Mouse (Mus musculus): ENCODE measurements around the gene Afm. TPM values are rescaled to one million over a fixed set of nuclear protein-coding genes. Genes with fewer than 3 reads are reported as not detected.

The Afm gene
- total RNA-seq, 4 experiments from 2014 or later: 0.12 to 0.35 TPM; not detected in 2

DNA sequence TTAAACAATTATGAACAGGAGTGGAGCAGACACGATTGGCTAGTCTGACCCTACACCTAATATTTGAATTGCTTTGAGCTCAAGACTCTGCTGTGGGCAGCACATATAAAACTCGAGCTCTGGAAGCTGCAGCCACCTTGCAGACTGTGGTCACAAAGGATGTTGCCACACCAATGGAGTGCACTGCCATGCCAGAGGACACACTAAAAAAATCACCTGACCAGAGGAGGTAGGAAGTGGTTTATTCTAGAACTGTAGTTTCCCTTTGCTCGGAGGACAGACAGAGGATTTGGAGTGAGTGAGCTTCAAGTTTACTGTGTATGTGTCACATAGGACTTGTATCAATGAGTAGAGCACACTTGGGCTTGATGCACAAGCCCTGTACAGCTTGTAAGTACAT lies 37.3 kb downstream of the Afm start:
- DNase-seq: no peak

DNA sequence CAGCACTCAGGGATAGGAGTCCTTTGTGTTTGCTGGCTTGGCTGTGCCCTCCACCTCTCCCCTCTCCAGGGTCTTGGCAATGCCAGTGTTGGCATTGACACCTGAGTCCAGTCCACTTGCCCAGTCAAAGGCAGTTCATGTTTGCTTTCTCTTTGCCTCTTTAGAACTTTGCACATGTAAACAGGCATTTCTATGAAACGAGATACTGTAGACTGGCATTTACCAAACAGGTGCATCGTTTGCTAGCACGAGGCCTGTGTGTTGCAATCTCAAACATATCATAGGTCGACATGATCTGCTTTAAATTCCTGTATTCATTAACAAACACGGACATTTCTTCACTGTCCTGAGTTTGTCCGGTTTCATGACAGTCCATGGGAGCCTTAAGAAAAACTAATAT lies 42.0 kb downstream of the Afm start, which contains the start of gene 5830473C10Rik:
TSS of gene 5830473C10Rik (plus strand) at position 365 of the 400 bp plus-strand sequence.
- no peak for DNase-seq

DNA sequence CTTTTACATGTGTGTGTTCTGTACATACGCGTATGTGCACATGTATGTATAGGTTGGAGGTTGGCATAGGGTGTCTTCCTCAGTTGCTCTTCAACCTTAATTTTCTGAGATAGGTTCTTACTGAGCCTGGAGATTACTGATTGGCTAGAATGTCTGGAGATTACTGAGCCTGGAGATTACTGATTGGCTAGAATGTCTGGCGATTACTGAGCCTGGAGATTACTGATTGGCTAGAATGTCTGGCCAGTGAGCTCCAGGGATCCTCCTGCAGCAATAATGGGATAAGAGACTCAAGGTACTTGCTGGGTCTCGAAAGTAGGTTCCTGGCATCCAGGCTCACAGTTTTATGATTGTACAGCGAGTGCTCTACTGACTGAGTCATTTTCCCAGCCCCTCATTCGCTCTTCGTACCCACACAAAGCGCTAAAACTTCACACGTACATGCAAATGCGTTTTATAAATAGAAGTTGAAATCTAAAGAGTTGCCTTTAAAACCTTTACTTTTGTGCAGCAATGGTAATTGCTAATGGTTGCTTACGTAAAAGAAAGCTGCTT lies 43.1 kb downstream of the Afm start:
- DNase-seq: no peak

DNA sequence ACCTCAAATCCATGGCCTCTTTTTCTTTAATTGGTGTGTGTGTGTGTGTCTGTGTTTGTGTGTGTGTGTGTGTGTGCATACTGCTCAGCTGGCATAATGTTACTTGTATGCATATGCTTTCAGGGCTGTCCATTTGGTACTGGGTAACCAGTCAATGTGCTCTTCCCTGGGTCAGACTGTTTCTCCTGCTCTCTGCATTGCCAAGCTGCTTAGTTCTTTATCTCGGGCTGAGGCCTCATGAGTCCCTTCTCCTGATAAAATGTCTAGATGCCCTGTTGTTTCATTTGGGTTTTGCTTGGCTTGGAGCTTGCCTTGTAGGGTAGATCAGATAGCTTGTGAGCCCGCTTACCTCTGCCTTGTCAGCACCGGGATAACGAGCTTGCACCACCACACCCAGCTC lies 44.1 kb downstream of the Afm start:
- DNase-seq: no peak

DNA sequence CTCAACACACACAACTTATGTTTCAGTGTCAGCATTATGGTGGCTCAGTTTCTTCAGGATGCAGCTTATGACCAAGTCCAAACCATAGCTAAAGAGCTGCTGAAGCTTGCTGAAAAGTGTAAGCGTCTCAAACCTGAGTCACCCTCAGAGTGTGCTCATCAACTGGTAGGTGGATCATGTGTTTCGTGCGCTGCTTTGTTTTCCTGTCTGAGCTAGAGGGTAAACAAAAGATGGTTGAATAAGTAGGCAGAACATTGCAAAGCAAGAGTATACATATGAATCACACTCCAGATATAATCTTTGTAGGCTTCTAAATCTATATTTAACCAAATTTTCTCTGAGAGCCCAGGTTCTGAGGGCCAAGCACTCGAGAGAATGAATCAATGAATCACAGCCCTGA lies 45.4 kb downstream of the Afm start:
- no peak for DNase-seq

DNA sequence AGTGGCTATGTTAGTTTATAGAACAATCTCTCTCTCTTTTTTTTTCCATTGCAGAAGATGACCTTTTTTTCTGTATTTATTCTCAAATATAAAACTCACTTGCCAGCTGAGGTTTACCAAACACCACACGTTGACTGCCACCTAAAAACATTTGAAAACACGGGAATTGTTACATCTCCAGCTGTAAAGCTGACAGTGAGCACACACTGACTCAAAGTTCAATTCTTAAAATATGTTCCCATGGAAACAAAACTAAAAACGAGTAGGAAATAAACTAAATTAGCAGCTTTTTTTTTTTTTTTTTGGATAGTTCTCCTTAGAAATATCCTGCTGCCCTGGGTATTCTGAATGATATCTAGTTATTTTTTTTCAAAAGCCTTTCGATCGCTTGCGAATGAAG lies 46.5 kb downstream of the Afm start:
- DNase-seq: no peak

DNA sequence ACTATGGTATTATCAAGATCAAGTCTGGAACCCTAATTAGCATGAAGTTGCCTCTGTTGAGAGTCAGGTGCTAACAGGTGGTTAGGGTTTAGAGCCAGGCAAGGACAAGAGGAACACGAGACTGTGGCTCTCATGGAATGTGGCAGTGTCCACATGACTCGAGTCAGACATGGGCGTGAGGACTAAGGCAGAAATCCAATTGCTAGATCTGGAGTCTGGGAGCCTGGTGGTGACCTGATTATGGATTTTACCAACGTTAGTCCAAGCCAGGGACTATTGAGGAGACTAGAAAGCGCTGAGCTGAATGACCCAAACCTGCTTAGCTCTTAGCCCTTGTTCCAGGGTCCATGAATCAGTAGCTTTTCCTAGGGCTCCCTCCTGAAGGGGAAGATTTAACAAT lies 49.1 kb downstream of the Afm start:
- DNase-seq: no peak

DNA sequence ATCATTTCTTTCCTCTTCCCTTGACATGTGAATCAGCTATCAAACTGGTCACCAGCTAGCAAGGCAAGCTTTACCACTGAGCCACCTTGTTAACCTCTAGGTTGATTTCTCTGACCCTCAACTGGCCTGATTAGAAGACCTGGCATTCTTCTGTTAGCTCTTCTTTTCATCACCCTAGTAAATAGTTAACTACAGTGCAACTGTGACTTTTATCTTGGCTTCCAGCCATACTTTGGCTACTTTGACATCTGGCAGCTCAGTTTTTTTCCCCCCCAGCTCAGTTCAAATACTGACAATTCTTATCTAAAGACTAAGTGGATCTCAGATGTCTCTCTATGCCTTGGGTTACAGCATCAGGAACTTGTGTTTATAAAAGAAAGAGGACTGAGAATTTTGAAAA lies 49.6 kb downstream of the Afm start:
- DNase-seq: no peak

DNA sequence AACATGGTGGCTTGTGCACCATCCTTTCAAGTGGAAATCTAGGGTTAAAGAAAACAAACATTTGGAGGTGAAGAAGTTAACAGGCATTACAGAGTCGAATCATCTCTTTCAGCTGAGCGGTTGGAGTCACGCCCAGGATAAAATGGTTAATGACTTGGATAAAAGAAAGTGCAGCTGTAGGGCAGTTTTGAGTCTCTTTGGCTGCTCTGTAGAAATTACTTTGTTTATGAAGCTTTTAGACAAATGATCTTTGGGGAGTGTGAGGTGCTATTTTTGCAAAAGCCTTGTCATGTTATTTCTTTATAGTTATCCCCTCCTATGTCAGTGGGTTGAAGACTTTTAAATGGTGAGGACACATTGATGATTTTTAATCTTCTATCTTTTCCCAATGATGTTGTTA lies 52.5 kb downstream of the Afm start:
- no peak for DNase-seq

DNA sequence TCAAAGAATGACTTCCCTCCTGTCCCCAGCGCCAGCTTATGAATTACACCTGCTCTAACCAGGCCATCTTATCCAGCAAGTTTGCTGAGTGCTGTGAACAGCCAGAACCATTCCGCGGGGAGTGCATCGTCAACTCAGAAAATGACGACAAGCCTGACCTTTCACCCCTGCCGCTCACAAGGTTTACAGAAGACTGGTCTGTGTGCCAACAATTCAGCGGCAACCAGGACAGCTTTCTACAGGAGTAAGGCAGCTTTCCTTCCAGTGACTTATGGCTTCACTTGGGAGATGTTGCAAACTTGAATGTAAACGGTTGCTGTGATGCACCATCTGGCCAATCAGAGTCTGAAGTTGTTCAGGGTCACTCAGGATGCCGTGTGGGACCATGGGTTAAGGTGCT lies 59.0 kb downstream of the Afm start:
- no peak for DNase-seq

DNA sequence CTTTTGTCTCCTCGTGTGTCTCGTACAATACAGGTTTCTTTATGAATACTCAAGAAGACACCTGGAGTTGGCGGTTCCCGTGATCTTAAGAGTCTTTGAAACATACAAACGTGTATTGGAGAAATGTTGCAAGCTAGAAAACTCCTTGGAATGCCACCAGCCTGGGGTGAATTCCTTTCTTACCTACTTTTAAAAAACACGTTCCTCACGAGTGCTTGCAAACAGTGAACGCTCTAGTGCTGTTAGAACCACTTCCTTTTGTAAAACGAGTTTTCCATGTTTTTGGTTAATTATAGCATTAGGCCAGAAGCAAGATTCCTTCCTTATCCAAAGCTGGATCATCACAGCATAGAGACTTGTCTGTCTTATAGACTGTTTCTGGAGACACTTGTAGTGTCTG lies 60.8 kb downstream of the Afm start:
- DNase-seq: no peak

DNA sequence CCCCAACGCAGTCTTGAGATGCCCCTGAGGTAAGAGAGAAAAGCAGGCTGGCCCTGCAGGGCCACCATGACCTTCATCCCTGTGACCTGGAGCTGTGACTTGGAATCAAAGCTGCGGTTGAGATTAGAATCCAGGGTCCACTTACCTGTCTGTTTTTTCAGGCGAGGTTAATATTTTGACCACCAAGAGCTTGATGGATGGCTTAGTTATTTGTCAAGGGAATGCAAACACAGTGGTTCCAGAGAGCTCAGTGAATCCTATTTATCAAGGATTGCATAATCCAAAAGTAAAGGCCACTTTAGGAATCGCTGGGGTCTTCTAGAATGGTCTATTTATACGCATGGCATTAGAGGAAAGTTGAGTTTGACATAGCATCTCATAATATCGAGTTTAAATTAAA lies 63.4 kb downstream of the Afm start:
- no peak for DNase-seq

DNA sequence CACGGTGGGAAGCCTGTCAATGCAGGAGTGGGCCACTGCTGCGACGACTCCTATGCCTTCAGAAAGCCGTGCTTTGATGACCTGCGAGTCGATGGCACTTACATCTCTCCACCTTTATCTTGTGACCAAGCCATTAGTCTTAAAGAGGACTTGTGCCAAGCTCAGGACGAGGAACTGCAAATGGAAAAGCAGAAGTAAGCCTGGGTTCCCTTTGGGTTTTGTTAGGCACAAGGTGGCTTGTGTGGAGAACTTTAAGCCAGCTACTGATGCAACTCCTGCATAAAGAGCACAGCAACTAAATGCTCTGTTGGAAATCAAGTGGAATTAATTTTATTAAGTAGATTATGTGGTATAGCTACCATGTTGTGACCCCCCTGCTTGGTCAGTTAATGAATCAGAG lies 66.1 kb downstream of the Afm start:
- DNase-seq: no peak

DNA sequence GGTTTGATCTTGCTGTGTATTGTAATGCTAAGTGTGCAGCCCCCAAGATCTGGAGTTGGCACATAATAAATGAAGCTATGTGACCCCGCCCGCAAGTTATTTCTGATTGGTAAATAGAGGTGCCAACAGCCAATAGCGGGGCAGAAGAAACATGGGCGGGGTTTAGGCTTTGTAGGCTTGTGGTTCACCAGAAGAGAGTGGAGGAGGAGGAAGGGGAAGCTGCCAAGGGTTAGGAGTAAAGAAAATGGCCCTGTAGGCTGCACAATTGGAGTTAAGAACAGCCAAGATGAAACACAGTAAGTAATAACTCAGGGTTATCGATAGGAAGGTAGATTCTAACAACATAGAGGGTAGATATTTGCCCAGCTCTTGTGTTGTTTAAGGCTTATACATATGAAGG lies 67.8 kb downstream of the Afm start:
- DNase-seq: no peak

DNA sequence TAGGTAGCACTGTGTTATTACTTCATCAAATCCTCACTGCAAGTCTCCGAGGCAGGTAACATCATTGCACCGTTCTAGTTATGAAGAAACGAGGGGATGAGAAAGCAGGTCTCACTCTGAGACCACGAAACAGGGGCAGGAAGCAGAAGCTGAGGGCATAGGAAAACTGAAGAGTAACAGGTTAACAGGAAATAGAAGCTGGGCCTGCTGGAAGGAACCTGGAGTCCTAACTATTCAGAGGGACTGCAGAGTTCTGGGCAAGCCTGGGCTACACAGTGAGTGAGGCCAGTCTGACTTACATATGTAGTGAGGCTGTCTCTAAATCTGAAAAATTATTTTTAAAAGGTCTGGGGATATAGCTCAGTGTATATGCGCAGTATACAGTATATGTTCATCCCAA lies 69.4 kb downstream of the Afm start:
- DNase-seq: no peak

DNA sequence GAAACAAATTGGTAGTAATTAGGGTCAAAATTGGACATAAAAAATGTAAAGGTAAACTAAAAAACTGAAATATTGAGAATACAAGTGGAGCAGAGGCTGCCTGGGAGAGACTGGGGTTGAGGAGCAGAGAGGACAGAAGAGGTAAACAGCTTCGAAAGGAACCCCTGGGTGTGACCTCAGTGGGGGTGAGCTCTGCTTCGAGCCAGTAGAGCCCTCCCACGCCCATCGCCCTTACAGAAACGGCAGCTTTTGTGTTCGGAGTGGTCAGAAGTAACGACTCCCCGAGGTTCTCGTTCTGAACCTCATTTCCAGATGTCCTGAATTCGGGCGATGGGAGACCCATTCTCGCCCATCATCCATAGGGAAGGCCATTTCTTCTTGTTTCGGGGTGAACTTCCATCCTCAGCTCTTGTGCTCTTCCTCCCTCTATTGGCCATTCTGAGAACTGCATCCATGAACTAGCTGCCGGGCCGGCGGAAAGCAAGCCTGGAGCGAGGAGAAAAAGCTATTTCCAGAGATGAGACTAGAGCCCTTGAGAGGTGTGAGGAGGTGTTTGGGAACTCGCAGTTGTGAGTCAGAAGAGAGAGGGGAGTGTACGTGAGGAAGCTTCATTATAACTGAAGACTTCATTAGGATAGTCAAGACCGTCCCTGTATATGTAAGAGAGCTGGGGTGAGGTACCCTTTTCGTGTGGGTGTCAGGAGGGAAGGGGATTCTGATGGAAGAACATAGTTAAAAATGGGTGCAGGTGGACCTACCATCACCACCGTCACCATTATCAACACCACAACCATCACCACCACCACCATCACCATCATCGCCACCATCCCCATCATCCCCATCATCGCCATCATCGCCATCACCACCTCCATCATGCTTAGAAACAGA lies 70.2 kb downstream of the Afm start:
- peak; percentile 16 for DNase-seq

DNA sequence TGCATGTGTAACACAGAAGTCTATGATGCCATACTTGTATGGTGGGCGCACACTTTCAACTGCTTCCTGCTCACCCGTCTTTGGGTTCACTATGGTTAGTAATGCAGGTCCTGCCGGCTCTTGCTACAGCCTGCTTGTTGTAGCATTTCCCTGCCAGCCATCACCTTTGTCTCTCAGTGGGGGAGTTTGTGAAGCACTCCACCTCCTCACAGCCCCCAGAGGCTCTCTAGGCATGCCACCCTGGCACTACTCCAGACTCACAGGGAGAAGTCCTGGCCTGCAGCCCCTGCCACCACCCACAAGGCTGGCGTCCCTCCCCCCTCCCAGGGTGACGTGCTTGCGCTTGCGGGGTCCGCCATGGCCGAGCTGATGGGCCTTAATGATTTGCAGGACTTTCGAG lies 71.9 kb downstream of the Afm start:
- DNase-seq: no peak

DNA sequence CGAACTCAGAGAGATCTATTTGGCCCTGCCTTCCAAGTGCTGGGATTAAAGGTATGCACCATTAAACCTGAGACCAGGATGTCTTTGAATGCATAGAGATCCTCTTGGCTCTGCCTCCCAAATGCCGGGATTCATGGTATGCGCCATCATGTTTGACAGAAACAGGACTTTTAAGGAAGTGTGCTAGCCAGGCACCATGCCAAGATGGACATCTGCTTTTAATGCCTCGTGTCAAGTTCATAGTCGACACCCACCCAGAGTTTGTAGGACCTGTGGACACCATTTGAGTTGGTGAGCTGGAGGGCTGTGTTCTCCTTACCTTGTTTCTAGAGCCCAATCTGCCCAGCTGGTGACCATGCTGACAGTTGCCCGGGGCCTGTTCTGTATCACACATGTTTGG lies 73.2 kb downstream of the Afm start:
- DNase-seq: no peak

DNA sequence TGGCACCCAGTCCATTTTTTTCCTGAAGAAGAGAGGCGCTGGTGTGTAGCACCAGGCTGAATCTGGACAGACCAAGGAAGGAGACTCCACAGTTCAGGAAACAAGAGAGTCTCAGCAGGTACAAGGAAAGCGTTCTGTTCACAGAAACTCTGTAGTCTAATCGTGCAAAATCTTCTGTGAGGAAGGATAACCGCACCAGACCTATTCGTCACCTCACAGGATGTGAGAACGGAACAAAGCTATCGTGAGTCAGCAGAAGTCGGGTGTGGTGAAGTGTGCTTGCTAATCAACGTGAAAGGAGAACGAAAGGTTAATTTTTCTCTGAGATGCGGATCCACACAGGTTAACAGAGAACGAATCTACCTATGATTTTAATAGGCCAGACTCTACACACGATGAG lies 76.2 kb downstream of the Afm start:
- no peak for DNase-seq

DNA sequence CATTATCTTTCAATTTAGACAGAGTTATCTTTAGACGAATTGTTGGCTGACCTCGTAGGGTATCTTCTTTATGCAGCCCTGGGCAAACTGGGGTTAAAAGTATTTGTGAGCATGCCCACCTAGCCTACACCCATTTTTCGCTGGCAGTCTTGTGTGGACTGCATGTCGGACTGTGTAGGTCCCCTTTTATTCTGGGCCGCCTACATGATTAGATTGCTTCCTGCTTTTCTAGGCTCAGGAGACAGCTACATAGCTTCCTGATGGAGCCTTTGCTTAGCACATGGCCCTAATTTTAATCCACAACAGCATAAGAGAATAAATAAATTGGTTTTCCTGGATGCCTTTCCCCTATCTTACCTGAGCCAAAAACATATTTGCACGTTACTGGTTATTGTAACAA lies 77.4 kb downstream of the Afm start:
- DNase-seq: no peak

DNA sequence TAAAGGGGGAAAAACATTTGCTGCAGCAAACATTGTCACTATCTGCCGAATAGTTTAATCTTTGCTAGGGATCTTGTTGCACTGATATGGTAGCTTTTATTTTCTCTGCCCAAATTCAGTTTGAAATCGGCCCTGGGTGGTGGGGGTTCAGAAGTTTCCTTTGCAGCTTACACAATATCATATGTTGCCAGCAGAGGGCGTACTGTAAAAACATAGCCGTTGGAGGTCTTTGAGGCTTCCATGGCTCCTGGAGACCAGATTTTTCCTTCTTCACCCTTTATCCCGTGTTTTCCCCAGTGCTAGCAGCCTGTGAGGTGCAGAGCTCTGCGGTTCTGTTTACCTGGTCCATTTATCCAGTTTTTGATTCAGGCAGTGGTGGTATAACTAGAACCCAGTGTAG lies 82.7 kb downstream of the Afm start:
- DNase-seq: no peak

Measured in adrenal gland, adult 8-10 months (tissue).